Mouse (Mus musculus) induced T-regulatory cell, adult 2 months (primary cell): ENCODE measurements around the gene Dguok.

Experiments
- DNase-seq: peaks from one replicate; pipeline ENCODE4 v3.0.0-alpha.2; 2012; ENCODE audit warnings: low read depth

Dguok gene

DNA sequence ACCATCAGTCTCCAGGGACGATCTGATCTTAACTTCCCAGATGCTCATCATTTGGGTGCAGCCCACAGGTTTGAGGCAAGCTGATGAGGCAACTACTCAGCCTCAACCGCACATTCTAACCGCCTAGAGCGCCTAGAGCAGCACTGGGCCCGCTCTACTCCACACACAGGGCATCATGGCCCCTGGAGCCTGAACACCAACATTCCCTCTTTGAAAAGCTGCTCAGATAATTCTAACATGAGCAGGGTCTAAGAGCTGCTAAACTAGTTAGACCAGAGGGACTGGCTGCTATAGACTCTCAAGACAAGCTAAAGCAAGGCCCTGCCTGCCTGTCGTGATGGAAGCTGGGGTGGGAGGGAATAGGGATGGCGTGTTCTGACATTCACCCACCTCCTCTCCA is 73.8 kb downstream of the Dguok start:
- DNase-seq = no peak
